Mouse (Mus musculus): ENCODE measurements at regions not wholly inside any gene's neighbourhood (a gene's known extent, or its start where the extent isn't known, plus 50 kb on each side); places are given as distances from the start of the nearest gene placed in this dataset.
"Not testable (repeated sequence)": the region's sequence is repeated elsewhere in the genome, so short reads cannot be mapped to it uniquely, and the experiment has no call there.

DNA sequence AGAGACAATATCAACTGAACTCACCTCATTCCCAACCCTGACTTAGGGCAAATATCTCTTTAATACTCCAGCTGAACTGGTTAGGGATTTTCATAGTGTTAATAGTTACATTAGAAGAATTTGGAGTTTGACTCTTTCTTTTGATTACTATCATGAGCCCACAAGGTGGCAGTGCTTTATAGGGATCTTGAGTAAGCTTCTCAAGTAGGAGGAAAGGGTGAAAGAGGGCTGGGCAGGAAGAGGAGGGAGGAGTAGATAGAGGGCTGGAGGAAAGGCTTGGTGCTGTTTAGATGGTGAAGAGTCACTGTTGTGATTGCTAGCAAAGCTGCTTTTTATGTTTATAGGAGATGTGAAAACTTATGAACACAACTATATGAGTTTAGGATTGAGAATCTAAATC is 595.4 kb upstream of the Olfr1507 start:
- not testable (repeated sequence) for DNase-seq

DNA sequence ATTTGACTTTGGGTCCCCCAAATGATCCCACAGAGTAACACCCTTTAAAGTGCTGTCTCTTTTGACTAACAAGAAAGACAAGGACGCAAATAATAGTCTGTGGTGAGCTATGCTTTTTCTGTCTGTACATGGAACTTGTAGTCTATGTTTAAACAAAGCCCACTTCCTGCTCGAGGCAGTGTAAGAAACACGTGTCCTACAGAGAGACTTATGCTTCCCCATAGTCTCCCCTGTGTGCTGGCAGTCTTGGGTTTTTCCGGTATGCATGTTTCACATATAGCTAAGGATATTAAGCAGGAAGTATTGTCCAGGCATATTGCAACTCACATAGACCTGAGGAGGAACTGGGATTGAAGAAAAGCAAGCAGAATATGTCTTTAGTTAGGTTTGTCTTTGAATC is 586.3 kb upstream of the Olfr1507 start:
- DNase-seq: not testable (repeated sequence)

DNA sequence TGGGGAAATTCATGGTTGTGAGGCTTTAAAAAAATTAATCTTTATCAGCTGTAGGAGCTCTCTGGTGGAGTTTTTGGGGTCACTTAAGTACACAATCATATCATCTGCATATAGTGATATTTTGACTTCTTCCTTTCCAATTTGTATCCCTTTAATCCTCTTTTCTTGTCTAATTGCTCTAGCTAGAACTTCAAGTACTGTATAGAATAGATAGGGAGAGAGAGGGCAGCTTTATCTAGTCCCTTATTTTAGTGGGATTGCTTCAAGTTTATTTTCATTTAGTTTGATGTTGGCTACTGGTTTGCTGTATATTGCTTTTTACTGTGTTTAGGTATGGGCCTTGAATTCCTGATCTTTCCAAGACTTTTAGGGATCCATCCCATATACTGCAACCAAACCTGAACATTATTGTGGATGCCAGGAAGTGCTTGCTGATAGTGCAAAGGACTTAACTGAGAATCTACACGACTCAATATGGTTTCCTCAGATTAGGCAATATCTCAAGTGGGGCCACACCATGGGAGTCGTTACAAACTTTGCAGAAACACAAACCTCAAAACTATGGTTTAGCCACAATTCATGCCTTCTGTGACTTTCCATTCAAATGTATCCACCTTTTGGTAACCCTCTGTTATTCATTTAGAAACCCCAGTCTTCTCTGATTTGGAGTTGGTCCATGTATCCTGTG is 585.6 kb upstream of the Olfr1507 start:
- DNase-seq: not testable (repeated sequence)

DNA sequence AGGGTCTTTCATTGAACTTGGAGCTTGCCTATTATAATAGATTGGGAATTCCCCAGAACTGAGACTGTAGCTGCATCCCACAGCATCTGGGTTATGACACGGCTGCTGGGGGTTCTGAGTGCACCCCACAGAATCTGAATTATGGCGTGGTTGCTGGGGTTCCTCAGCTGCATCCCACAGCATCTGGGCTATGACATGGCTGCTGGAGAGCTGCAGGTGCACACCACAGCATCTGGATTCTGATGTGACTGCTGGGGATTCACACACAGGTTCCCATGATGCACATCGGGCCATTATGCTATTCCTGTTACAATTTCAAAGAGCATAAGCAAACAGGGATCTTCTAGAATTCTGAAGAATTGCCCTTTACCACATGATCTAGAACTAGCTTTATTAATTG is 585.0 kb upstream of the Olfr1507 start:
- not testable (repeated sequence) for DNase-seq

DNA sequence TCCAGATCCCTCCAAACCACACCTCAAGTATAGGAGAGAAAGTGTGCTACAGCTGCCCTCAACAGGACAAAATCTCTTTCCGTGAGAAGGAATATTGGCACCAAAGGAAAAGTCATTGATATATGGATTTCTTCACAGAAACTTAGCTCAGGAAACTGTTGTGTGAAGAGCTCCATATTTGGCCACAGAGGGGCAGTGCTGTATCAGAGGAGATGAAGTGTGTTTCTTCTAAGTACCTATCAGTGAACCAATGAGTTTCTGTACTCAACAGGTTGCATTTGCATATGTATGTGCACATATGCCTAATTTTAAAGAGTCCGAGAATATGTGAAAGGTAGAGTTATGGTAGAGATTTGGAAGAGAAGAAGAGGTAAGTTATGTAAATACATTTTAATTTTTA is 580.4 kb upstream of the Olfr1507 start:
- DNase-seq: not testable (repeated sequence)

DNA sequence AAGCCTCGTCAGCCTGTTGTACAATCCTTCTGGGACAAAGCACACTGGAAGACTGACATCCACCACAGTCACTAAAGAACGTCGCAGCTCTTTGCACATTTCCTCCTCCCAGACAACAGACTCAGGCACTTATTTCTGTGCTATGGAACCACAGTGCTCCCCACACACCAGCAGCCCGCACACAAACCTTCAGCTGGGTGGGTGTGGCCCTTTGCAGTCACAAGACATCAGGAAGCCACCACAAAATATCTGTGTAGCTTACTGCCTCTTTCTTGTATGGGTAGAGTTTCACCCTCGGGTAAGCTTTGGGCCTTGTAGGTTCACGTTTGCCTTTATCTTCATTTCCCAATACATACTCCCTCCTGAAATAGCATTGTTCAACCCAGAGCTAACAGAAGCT is 577.6 kb upstream of the Olfr1507 start:
- not testable (repeated sequence) for DNase-seq

DNA sequence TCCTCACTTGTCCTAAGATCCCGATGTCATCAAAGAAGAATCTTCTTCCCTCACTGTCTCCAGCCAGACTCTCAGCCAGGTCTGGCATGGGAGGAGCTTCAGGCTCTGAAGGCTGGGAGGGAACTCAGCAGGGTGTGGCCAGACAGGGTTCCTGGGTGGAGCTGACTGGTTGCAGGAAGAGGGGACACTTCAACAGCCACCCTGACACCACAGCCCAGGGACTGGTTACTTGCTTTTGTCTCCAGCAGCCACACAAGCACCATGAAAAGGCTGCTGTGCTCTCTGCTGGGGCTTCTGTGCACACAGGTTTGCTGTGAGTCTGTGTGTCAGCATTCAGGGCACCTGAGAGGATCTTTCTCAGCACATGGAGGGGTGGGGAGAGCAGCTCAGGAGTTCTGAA is 577.0 kb upstream of the Olfr1507 start:
- not testable (repeated sequence) for DNase-seq

DNA sequence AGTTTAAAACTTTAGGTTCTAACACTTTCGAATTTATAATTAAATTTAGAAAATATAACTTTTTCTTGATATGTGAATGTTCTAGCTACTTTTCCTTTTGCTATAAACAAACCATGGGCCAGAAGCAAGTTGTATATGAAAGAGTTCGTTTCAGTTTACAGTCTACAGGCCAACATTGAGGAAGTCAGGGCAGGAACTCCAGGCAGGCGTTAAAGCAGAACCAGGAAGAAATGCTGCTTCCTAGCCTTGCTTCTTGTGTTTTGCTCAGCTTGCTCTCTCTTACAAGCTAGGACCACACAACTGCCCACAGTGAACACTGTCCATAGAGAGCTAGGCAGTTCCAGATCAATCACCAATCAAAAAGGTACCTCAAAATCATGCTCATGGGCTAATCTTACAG is 558.9 kb upstream of the Olfr1507 start:
- DNase-seq: not testable (repeated sequence)

DNA sequence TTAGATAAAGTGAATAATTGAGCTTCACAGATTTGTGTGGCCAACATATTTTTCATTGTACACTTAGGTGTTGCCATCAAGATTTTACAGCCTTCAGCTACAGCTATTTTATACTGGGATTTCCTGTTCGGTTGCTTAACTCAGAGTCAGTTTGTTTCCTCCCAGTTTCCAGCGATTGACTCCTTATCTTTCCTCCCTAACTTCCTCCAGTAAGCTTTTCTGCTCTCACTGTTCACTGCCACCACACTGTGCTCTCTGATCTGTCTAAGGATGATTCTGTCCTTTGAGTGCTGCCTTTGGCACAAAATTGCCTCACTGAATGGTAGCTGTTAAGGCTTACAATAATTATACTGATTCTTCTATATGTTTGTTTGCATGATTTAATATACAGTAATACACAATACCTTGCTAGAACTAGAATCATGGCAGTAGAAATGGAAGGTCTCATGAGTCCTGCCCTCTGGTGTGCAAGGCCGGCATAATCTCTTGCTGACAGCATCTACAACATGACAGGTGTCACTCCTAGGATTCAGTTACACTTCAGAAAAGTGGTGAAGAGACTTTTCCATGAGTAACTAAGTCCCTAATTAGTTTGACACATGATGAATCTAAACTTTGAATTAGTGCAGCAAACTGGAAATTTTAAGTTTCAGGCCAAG is 558.0 kb upstream of the Olfr1507 start:
- DNase-seq: not testable (repeated sequence)

DNA sequence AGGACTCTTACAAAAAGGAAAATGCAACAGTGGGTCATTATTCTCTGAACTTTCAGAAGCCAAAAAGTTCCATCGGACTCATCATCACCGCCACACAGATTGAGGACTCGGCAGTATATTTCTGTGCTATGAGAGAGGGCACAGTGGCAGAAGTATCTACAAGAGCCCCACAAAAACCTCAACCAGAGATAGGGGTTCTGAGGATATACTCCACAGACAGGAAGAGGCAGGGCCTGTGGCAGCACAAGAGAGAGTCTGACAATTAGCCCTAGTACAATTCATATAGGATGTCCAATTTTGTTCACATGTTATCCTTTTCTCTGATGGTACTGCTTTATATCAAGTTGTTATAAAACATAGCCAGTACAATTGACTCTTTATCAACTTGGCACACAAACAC is 552.1 kb upstream of the Olfr1507 start:
- DNase-seq: not testable (repeated sequence)

DNA sequence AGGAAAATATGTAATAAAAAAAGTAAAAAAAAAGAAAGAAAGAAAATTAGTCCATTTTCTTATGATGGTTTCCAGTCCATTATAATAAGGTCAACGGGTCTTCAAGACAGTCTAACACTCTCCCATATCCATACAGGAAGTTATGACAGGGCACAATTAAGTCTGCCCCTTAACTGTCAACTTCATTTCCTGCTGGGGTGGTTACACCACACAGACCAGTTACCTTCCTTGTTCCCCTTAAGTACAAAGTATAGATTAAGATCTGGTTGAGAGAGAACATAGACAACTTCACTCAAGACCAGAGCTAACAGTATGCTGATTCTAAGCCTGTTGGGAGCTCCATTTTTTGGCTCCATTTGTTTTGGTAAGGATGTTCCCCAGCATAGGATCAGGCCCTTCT is 551.4 kb upstream of the Olfr1507 start:
- not testable (repeated sequence) for DNase-seq

DNA sequence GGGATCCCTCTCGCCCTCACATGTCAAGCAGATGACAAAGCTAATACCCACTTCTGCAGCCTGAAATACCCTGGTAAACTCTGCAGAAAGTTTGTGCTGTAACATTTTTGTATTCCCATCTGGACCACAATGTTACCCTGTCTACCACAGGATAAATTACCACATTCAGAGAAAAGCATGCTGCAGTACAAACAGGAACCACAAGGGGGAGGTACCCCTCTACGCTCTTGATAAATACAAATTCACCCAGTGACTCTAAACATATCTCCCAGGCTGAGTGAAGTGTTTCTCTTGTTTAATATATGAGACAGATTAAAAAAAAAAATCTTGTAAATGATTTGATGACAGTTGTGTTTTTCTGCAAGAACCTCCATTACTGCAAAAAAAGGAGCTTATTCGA is 549.8 kb upstream of the Olfr1507 start:
- DNase-seq: not testable (repeated sequence)

DNA sequence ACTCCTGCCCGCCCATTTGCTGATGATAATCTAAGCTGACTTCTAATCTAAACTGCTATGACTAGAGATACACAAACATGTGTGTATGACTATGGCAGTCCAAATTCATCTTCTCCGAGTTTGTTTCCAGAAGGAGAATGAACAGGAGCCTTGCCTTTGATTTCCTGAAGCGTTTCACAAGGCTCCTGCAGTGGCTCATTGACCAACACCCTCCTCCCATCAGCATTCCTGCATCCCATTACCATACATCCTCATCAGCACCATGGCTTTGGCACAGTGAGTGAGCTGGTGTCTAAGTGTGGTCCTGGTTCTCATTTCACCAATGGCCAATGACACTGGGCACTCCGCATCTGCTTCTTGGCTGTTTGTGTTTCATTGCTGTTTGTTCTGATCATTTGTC is 548.6 kb upstream of the Olfr1507 start:
- DNase-seq: not testable (repeated sequence)

DNA sequence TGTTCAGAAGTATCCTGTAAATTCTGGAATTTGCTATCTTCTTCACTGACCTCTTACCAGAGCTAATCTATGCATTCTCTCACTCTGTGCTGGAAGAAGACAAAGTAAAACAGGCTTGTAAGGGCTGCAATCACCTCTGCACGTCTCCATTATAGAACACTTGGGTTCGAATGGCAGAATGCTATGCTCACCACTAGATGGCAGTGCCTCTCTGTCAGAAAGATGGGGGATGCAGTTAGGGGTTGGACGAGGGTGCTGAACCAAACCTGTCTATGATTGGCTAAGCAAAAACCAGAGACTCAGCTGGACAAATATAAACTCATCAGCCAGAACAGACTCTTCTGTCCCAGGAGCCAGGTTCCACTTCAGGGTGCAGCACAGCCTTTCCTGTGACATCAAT is 546.5 kb upstream of the Olfr1507 start:
- DNase-seq: not testable (repeated sequence)

DNA sequence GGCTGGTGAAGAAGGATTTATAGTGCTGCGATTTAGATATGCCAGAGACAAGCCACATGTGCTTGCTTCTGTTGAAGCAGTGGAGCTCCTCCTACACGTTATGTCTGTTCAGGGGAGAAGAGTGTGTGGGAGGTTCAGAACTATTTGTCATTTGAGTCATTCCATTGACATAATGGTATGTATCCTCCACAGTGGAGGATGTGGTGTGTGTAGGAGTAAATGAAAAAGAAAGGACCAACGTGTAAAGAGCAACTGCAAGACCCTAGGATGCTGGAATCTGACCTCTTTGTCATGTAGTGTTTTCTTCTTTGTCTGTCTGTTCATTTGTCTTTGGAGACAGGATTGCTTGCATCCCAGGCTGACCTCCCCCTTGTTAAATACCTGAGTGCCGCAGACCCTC is 543.9 kb upstream of the Olfr1507 start:
- not testable (repeated sequence) for DNase-seq

DNA sequence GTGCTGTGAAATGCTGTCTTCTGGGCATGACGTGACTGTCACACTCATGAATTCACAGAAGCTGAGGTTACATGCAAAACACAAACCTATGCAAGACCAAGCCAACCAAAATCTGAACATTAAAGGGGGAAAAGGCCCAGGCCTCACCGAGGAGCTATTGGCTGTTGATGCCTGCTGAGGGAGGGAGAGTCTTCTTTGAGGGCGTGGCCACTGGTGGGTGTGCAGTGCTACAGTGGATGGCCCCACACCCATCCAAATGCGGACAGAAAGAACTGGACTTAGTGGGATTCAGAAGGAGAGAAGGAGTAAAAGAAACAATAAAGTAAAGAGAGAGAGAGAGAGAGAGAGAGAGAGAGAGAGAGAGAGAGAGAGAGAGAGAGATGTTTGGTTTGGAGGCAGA is 539.4 kb upstream of the Olfr1507 start:
- DNase-seq: not testable (repeated sequence)

DNA sequence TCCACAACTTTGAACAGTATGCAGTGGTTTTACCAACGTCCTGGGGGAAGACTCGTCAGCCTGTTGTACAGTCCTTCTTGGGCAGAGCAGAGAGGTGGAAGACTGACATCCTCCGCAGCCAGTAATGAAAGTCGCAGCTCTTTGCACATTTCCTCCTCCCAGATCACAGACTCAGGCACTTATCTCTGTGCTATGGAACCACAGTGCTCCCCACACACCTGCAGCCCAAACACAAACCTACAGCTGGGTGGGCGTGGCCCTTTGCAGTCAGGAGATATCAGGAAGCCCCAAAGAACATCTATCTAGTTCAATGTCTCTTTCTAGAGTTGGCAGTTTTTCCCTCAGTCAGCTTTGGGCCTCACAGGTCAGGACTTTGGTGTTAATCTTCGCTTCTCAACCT is 537.7 kb upstream of the Olfr1507 start:
- not testable (repeated sequence) for DNase-seq

DNA sequence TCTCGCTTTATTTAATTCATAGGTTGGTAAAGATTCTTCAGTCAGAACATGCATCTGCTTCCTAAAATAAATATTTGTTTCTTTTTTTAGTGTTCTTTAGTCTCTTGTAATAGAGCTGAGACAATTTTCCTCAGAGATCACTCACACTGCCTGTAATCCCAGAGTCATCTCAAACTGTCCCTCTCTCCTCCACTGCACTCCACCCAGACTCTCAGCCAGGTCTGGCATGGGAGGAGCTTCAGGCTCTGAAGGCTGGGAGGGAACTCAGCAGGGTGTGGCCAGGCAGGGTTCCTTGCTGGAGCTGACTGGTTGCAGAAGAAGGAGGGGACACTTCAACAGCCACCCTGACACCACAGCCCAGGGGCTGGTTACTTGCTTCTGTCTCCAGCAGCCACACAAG is 536.9 kb upstream of the Olfr1507 start:
- DNase-seq: not testable (repeated sequence)

DNA sequence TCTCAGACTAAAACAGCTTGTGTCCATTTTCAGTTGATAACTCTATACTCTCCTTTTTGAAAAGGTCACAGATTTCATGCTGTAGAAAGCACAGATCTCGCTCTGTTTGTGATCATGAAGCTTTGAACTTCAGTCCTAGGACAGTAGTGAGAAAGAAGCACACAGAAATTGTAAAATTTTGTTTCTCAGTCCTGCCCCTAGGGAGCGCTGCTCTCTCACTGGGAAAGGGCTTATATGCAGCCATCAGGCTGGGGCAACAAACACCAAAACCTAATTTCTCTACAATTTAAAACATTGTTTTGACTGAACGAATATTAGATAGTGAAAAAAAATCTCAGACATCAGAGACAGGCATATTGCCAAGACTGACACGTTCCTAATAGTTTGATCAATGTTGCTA is 534.7 kb upstream of the Olfr1507 start:
- DNase-seq: not testable (repeated sequence)

DNA sequence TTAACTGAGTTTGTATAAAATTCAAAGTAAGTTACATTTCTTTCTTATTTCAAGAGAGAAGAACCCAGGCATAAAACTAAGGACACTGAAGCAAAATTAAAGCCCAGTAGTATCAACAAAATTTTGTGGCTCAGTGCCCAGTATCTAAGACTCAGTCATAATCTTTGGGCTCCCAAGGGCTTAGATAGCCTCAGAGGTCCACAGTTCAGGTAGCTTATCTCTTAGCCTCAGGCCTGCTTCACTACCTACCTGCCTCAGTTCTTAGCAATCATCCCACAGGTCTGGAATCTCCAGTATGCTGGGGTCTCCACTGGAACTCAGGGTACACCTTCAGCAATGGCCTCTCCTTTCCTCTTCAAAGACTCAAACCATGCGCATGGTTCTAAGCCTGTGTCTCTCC is 531.4 kb upstream of the Olfr1507 start:
- not testable (repeated sequence) for DNase-seq

DNA sequence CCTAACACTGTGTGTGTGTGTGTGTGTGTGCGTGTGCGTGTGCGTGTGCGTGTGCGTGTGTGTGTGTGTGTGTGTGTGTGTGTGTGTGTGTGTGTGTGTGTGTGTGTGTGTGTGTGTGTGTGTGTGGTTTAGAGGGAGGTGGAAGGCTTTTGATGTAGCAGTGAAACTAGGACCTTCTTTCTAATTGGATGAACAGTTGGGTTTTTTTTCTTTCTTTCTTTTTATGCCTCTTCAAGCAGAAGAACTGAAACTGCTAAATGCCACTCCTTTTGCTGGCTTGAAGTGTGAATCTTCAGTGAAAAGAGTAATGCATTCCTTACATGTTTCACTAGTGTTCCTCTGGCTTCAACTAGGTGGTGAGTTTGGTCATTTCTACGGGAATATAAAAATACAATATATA is 524.6 kb upstream of the Olfr1507 start:
- not testable (repeated sequence) for DNase-seq

DNA sequence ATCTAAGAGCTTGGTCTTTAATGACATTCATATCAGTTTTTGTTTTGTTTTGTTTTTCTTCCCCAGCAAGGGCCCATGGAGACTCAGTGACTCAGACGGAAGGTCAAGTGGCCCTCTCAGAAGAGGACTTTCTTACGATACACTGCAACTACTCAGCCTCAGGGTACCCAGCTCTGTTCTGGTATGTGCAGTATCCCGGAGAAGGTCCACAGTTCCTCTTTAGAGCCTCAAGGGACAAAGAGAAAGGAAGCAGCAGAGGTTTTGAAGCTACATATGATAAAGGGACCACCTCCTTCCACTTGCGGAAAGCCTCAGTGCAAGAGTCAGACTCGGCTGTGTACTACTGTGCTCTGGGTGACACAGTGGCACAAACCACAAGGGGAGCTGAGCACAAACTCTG is 512.2 kb upstream of the Olfr1507 start:
- DNase-seq: not testable (repeated sequence)

DNA sequence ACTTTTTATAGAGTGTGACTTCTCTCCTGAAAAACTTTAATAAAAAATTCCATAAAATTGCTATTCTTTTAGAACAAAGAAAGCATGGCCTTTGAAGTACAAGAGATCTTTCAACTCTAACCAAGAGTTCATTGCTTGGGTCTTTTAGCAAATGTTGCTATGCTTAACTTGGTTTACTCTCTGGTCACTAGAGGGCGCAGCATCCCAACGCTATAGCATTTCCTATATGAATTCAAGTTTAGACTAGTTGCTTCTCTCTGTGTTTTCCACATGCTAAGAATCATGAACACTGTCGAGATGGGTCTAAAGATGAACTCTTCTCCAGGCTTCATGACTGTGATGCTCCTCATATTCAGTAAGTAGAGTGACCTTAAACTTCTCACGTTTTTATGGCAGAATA is 511.8 kb upstream of the Olfr1507 start:
- not testable (repeated sequence) for DNase-seq

DNA sequence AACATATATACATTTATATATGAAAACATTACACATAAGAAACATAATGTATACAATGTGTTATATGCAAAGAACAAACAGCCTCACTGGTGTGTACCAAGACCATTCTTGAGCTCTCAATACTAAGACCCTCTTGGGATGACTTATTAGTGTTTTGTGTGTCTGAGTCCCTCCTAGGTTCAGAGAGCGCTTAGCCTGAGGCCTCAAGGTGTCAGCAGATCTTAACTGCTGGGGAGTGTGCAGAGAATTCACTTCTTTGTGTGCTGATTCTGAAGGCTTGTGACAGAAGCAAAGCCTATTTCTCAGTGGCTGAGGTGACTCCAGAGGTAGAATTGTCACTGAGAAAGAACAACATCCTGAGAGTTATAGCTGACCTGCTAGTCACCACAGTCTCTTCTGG is 505.7 kb upstream of the Olfr1507 start:
- DNase-seq: not testable (repeated sequence)

Measured in adrenal gland, postnatal 25 days (tissue).